Mouse (Mus musculus): Measurements from ENCODE around the gene Cldn10.

The Cldn10 gene

GRCm38 (mm10) chr14:118829331-118830095 is 41.8 kb downstream of the Cldn10 start:
- DNase-seq (ENCODE audit: low spot score): no peak

DNA sequence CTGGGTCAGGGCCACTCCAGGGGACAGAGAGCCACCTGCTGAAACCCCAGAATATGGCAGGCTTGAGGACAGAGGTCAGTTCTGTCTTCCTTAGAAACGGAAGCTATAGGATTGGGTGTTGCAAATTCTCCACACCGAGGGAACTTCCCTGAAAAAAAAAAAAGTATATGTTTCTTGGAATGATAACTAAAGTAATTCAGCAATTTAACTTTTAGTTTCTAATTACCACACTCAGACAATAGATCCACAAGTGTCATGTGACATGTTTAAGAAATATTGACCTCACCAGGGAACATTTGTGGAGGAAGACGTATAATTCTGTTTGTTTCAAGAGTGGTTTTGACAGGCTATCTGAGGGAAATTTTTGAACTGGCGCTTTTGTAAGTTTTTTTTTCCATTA is 43.9 kb downstream of the Cldn10 start:
- DNase-seq (ENCODE audit: low spot score): no peak

DNA sequence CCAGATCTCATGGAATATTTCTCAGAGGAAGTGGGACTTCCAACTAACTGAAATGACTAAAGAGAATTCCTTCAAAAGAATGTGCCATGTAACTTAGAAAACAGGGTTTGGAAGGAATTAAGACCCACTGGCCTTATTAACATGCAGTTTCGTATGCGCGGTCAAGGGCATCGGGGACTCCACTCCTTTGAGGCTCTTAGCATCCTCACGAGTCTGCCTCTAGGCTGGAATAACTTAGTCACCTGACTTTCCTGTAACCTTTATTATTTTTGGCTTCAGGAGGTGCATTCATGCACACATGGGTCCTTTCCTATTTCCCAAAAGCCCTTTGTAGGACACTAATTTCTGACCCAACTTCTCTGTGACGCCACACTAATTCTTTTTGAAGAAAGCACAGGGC is 45.5 kb downstream of the Cldn10 start:
- DNase-seq (ENCODE audit: low spot score): no peak

DNA sequence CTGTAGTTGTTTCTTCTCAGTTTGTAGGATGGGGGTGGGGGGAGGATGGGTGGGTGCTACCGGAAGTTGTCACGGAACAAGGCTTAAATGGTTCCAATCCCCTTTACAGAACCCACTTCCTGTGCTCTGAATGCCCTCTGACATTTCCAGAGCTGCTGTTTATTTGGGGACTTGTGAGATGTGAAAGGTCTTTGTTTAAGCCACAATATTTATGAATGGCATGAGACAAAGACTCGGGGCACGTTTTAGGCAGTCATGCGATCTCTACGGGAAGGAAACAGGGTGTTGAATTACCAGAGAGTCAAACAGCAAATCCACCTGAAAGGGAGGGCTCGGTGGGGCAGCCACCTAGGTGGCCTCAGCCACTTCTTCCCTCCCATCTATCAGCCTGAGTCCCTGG is 46.6 kb downstream of the Cldn10 start:
- no peak for DNase-seq (ENCODE audit: low spot score)

GRCm38 (mm10) chr14:118836145-118836544 is 48.4 kb downstream of the Cldn10 start:
- no peak for DNase-seq (ENCODE audit: low spot score)

DNA sequence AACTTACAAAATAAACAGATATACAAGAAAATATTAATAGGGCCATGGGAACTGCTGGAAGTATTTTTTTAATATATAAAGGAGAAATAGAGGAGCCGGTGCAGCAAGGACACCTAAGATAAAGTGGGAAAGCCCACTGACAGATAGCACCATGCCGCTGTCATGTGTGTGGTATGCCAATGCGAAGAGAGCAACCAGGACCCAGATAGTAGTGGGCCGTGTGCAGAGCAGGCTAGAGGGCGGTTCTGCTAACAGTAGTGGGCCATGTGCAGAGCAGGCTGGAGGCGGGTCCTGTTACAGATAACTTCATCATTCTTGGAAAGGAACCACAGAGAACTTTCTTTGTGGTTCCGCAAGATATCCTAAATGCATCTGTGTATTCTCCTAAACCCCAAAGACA is 49.0 kb downstream of the Cldn10 start:
- no peak for DNase-seq (ENCODE audit: low spot score)

- no peak for DNase-seq (ENCODE audit: low spot score)
Measured at GRCm38 (mm10) chr14:118838556-118839120, 50.9 kb downstream of the Cldn10 start.

DNA sequence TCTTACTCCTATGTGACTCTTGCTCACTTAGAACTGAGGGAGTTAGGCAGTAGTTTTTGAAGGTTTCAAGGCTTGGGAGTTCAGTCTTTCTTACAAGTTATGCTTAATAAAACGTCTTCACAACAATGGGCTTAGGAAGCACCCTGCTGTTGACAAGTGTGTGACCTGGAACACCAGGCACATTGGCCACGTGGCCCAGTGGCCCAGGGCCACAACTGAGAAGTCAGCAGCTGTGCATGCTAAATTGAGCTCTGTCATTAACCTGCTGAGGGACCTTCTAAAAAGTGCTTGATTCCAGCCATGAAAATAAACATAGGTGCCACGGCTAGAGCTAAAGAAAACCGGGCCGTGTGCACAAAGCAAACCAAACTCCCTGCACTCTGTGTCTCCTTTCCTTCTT is 51.7 kb downstream of the Cldn10 start:
- no peak for DNase-seq (ENCODE audit: low spot score)

- DNase-seq (ENCODE audit: low spot score): no peak
Measured at GRCm38 (mm10) chr14:118840027-118840426, 52.3 kb downstream of the Cldn10 start.

DNA sequence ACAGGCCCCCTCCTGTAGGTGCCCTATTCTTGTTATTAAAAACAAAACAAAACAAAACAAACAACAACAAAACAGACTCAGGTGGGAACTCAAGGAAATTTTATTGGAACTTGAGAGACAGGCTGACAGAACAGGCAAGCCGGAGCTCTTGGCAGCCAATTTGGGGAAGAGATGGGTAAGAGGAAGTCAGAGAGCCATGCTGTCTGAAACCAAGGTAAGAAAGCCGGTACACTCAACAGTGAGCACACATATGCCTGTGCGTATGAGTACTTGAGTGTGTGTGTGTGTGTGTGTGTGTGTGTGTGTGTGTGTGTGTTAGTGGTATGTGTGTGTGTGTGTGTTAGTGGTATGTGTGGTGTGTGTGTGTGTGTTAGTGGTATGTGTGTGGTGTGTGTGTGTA is 54.6 kb downstream of the Cldn10 start:
- DNase-seq (ENCODE audit: low spot score): no peak

DNA sequence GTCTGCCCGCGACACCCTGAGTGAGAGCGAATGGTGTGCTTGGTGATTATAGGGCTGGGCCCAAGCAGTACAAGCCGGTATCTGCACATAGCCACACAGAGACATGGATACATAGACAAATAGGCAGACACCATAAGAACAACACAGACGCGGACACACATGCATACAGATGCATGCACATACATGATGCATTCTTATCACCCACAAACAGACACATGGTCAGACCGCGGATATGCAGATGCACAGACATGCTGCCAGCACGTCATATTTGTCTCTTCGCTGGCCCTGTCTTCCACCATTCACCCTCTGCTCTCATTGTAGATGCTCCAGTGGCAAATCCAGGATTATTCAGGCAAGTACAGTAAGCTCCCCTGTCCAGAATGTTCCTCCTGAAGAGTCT is 59.1 kb downstream of the Cldn10 start:
- no peak for DNase-seq (ENCODE audit: low spot score)

GRCm38 (mm10) chr14:118848171-118848570 is 60.5 kb downstream of the Cldn10 start:
- DNase-seq (ENCODE audit: low spot score): no peak

GRCm38 (mm10) chr14:118850011-118850695 is 62.4 kb downstream of the Cldn10 start:
- DNase-seq (ENCODE audit: low spot score): no peak

DNA sequence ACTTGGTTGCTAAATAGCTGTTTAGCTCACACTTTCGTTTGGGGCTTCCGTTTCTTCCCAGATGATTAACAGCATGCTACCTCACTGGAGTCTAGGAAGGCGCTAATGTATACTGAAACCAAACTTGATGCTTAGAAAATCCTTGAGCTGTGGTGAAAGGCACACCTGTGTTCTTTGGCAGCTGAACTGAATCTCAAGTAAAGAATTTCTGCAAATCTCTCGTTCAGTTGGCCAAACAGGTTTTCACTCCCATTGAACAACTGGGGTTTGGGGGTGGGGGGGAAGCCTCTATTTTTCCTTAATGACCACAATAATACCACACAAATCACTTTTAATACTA is 63.0 kb downstream of the Cldn10 start:
- no peak for DNase-seq (ENCODE audit: low spot score)

DNA sequence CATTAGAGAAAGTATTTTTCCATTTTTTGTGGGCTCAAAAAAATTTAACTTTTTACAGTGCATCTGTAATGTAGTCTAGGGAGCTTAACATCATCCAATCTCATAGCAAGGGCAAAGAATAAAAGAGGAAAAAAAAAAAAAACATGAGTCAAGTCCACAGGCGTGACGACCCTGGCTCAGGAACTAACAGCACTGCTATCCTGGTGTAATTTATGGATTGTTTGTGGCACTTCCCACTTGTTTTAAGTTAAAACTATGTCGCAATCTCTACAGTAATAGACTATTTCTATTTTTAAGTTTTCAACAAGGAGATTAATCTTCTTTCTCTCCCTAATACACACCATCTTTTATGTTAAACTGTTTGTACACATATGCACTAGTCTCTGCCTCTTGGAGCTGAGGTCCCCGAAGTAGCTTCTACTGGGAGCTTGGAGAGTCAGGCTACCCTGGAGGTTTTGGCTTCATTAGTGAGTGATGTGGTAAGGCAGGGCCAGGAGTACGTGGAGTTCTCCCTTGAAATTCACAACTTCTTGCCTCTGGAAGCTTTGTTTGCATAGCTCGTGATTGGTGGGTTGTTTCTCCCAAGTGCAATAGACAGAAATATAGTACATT is 63.9 kb downstream of the Cldn10 start:
- no peak for DNase-seq (ENCODE audit: low spot score)

GRCm38 (mm10) chr14:118854371-118855114 is 66.8 kb downstream of the Cldn10 start:
- no peak for DNase-seq (ENCODE audit: low spot score)

- no peak for DNase-seq (ENCODE audit: low spot score)
Measured at GRCm38 (mm10) chr14:118855141-118855800, 67.6 kb downstream of the Cldn10 start.

DNA sequence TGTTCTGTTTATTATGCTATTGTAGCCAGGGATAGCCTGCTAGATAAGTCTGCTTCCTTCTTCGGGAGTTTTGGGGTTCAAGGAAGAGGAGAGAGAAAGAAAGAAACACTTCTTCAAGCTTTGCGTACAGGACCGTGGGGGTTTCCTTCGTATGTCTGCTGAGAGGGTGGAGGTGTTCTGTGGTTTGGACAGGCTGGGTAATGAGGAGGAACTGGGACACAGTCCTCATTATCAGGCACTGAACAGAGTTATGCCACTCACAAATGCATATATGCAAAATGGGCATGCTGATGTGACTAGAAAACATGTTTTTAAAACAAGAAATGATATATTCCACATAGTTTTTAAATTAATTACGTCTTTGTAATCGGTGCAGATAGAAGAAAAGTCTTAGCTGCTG is 68.9 kb downstream of the Cldn10 start:
- DNase-seq (ENCODE audit: low spot score): no peak

- no peak for DNase-seq (ENCODE audit: low spot score)
Measured at GRCm38 (mm10) chr14:118858318-118858717, 70.6 kb downstream of the Cldn10 start.

GRCm38 (mm10) chr14:118862253-118862652 is 74.5 kb downstream of the Cldn10 start:
- no peak for DNase-seq (ENCODE audit: low spot score)

GRCm38 (mm10) chr14:118864905-118865304 is 77.2 kb downstream of the Cldn10 start:
- no peak for DNase-seq (ENCODE audit: low spot score)

All from left cerebral cortex, adult 11 months (tissue).